Mouse (Mus musculus) embryo, embryonic 9.5 days (tissue): ENCODE measurements around the gene Tmem138.
"Not testable (repeated sequence)": the region's sequence is repeated elsewhere in the genome, so short reads cannot be mapped to it uniquely, and the experiment has no call there.

Experiments
- DNase-seq: peaks from one replicate; pipeline ENCODE4 v3.0.0-alpha.2; 2017; ENCODE audit errors: extremely low spot score

The Tmem138 gene

GRCm38 (mm10) chr19:10569627-10570026, 7.5 kb downstream of the Tmem138 start:
- no peak for DNase-seq

GRCm38 (mm10) chr19:10565217-10565616, 11.9 kb downstream of the Tmem138 start:
- DNase-seq, result no peak

- no peak for DNase-seq
These were observed 12.9 kb downstream of the Tmem138 start for GRCm38 (mm10) chr19:10564278-10564677.

GRCm38 (mm10) chr19:10562351-10562750, 14.8 kb downstream of the Tmem138 start:
- DNase-seq, result no peak

GRCm38 (mm10) chr19:10561558-10562314, 15.4 kb downstream of the Tmem138 start:
- peak; percentile 33 for DNase-seq

GRCm38 (mm10) chr19:10560108-10560507, 17.1 kb downstream of the Tmem138 start:
- no peak for DNase-seq

- DNase-seq, result not testable (repeated sequence)
These were observed 19.3 kb downstream of the Tmem138 start for GRCm38 (mm10) chr19:10557837-10558375.

- DNase-seq, result no peak
These were observed 19.7 kb downstream of the Tmem138 start for GRCm38 (mm10) chr19:10557430-10557829.

GRCm38 (mm10) chr19:10557001-10557400, 20.2 kb downstream of the Tmem138 start:
- no peak for DNase-seq

GRCm38 (mm10) chr19:10555624-10556510, 21.3 kb downstream of the Tmem138 start, which contains the start of gene Tmem216:
Tmem216 (minus strand) TSS chr19:10556238.
- peak; percentile 83 for DNase-seq

- no peak for DNase-seq
These were observed 37.7 kb downstream of the Tmem138 start for GRCm38 (mm10) chr19:10539454-10539853.

- DNase-seq, result no peak
These were observed 47.1 kb downstream of the Tmem138 start for GRCm38 (mm10) chr19:10530082-10530481.

GRCm38 (mm10) chr19:10525910-10526309, 51.3 kb downstream of the Tmem138 start, which contains the start of gene Sdhaf2:
Sdhaf2 (minus strand) TSS chr19:10526142.
- no peak for DNase-seq

- peak; percentile 94 for DNase-seq
These were observed 51.9 kb downstream of the Tmem138 start, which contains the start of gene Cpsf7 for GRCm38 (mm10) chr19:10525106-10525901. Cpsf7 (plus strand) TSS chr19:10525266.

- no peak for DNase-seq
These were observed 52.4 kb downstream of the Tmem138 start for GRCm38 (mm10) chr19:10524784-10525105.

GRCm38 (mm10) chr19:10523483-10524080, 53.6 kb downstream of the Tmem138 start:
- DNase-seq, result no peak

GRCm38 (mm10) chr19:10521926-10522325, 55.2 kb downstream of the Tmem138 start:
- DNase-seq, result no peak
